Mouse (Mus musculus): Measurements from ENCODE around the gene Aldh8a1. TPM values are rescaled to one million over a fixed set of nuclear protein-coding genes. Genes with fewer than 3 reads are reported as not detected.

The Aldh8a1 gene
- polyA plus RNA-seq, 1 experiment from 2014 or later, result not detected

- Histone ChIP-seq H3K36me3 (no peaks in the 10 kb centered on the region), H3K9ac (no peak overlapping the region), H3K9me3 (no peaks in the 10 kb centered on the region), H3K27me3 (no peaks in the 10 kb centered on the region), H3K27ac (replicated peaks) (no peak overlapping the region), H3K4me3 (no peak overlapping the region), H3K4me2 (no peak overlapping the region), H3K4me1 (replicated peaks) (no peaks in the 10 kb centered on the region)
- ATAC-seq (ENCODE audit: low FRiP score, low read depth), result no peak
- 50% methylated on average over 4 of the region's 4 CpGs for WGBS
These were observed 63.9 kb downstream of the Aldh8a1 start for GRCm38 (mm10) chr10:21441020-21441419.

GRCm38 (mm10) chr10:21441690-21442089, 64.6 kb downstream of the Aldh8a1 start:
- Histone ChIP-seq H3K4me3 (no peak overlapping the region), H3K9ac (no peak overlapping the region), H3K4me1 (replicated peaks) (no peaks in the 10 kb centered on the region), H3K27ac (replicated peaks) (no peak overlapping the region), H3K27me3 (no peaks in the 10 kb centered on the region), H3K36me3 (no peaks in the 10 kb centered on the region), H3K4me2 (no peak overlapping the region), H3K9me3 (no peaks in the 10 kb centered on the region)
- 89% methylated on average over 4 of the region's 4 CpGs for WGBS
- no peak for ATAC-seq (ENCODE audit: low FRiP score, low read depth)

DNA sequence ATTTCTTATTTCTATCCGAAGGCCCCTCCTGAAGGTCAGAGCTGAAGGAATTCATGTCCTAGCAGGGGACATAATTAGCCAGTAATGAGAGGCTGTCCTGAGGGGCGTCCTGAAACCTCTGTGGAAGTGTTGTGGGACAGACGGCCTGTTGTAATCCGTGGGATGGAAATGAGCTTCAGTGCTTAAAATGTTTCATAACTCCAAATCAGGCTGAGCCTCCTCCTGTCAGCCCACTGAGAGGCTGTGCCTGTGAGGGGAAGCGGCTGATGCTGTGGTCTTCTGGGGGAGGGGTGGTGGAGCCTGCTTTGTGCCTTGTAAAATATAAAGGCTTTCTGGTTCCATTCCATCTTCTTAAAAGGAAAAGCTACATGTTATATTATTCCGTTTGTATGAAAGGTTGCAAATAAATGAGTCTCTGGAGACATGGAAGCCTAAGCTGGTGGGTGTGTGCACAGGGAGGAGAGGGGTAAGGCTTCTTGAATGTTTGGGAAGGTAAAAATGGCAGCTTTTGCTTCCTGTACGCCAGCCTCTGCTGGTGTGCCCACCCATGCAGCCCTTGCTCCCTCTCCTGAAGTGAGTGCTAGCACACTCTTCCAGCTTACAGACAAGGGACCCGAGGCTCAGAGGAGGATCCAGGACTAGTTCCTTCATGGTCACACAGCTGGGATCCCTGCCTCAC, 66.7 kb downstream of the Aldh8a1 start:
- H3K4me1 ChIP-seq (replicated peaks), result no peaks in the 10 kb centered on the region
- H3K4me3 ChIP-seq, result no peak overlapping the region
- H3K36me3 ChIP-seq, result no peaks in the 10 kb centered on the region
- no peaks in the 10 kb centered on the region for H3K9me3 ChIP-seq
- H3K27ac ChIP-seq (replicated peaks), result no peak overlapping the region
- WGBS, result 67% methylated on average over 8 of the region's 8 CpGs
- no peak overlapping the region for H3K9ac ChIP-seq
- no peak for ATAC-seq (ENCODE audit: low FRiP score, low read depth)
- no peaks in the 10 kb centered on the region for H3K27me3 ChIP-seq
- H3K4me2 ChIP-seq, result no peak overlapping the region

DNA sequence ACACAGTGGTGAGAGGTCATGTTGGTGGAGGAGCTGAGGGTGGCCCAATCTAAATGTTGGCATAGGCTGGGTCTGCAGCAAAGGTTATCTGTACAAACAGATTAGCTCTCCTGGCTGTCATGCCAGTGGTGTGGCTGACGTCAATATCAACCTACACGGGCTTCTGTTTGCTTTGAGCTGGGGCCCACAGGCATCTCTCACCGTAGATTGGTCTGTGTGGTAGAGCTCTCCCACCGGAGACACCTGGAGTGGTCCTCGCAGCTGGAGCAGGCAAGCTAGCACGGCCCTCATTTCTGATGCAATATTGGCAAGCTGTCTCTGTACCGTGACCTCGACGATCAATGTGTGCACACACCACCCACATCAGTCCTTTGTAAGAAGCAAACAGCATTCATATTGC, 67.3 kb downstream of the Aldh8a1 start:
- H3K27me3 ChIP-seq, result no peaks in the 10 kb centered on the region
- H3K9me3 ChIP-seq, result no peaks in the 10 kb centered on the region
- ATAC-seq (ENCODE audit: low FRiP score, low read depth), result no peak
- H3K36me3 ChIP-seq, result no peaks in the 10 kb centered on the region
- no peak overlapping the region for H3K4me2 ChIP-seq
- H3K27ac ChIP-seq (replicated peaks), result no peak overlapping the region
- H3K9ac ChIP-seq, result no peak overlapping the region
- H3K4me1 ChIP-seq (replicated peaks), result no peaks in the 10 kb centered on the region
- no peak overlapping the region for H3K4me3 ChIP-seq
- 74% methylated on average over 9 of the region's 9 CpGs for WGBS

Other genes starting within 250 kb of the Aldh8a1 start
- 2.9 and 3.5 TPM in 2 replicates for gene Myb, start 216.3 kb upstream of the Aldh8a1 start, polyA plus RNA-seq (2015; fragmentation: Nextera tagmentation; extraction: Ambion mirVana)
- 84.6 and 90.5 TPM in 2 replicates for gene Hbs1l, start 81.3 kb upstream of the Aldh8a1 start, polyA plus RNA-seq (2015; fragmentation: Nextera tagmentation; extraction: Ambion mirVana)
- gene 1700020N01Rik, start 215.9 kb downstream of the Aldh8a1 start, polyA plus RNA-seq (2015; fragmentation: Nextera tagmentation; extraction: Ambion mirVana), result not detected in 2 replicates

All from hindbrain, embryonic 15.5 days (tissue).